Mouse (Mus musculus): ENCODE results near the gene Hkdc1. TPM values are rescaled to one million over a fixed set of nuclear protein-coding genes. Genes with fewer than 3 reads are reported as not detected.

The Hkdc1 gene
- polyA plus RNA-seq, 1 experiment from 2014 or later: 5.5 TPM

DNA sequence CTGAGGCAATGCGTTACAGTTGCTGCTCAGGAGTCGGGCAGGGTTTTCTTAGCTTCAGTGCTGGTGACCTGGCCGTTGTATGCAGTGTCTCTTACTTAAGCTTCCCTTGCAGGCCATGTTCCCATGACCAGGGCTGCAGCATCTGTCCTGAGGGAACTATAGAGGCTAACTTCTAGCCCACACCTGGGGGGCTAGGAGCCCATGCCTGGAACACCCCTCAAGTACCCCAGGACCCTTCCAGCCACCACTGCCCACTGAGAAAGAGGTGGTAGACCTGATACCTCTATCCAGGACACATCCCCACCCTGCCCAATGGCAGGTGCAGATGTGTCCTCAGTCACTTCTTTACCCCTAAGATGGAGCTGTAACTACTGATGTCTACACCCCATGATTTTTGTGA, 81.3 kb downstream of the Hkdc1 start:
- Histone ChIP-seq H3K4me2 (replicated peaks; ENCODE audit: low read depth) (peak overlapping the region; percentile 90), H3K36me3 (ENCODE audit: control insufficient read depth, insufficient read depth, low read length) (no peaks in the 10 kb centered on the region), H3K4me1 (replicated peaks; ENCODE audit: control insufficient read depth, insufficient read depth) (peaks cover 10% of the 10 kb centered on the region), H3K9me3 (ENCODE audit: control insufficient read depth, low read length) (no peaks in the 10 kb centered on the region), H3K27me3 (ENCODE audit: control insufficient read depth, insufficient read depth, low read length) (no peaks in the 10 kb centered on the region), H3K27ac (replicated peaks) (peak overlapping the region; percentile 92), H3K9ac (ENCODE audit: low read length) (peak overlapping the region; percentile 76), H3K4me3 (ENCODE audit: low read depth, low read length) (peak overlapping the region; percentile 77)
- WGBS: 17% methylated on average over 3 of the region's 3 CpGs
- TF ChIP-seq CTCF (IDR thresholded peaks at IDR 0.05; ENCODE audit: low read depth): no peak
- TF ChIP-seq EP300 (optimal IDR thresholded peaks at IDR 0.05): no peak
- DNase-seq (ENCODE audit: low spot score): no peak
- no peak for ATAC-seq (ENCODE audit: low FRiP score, low TSS enrichment)

DNA sequence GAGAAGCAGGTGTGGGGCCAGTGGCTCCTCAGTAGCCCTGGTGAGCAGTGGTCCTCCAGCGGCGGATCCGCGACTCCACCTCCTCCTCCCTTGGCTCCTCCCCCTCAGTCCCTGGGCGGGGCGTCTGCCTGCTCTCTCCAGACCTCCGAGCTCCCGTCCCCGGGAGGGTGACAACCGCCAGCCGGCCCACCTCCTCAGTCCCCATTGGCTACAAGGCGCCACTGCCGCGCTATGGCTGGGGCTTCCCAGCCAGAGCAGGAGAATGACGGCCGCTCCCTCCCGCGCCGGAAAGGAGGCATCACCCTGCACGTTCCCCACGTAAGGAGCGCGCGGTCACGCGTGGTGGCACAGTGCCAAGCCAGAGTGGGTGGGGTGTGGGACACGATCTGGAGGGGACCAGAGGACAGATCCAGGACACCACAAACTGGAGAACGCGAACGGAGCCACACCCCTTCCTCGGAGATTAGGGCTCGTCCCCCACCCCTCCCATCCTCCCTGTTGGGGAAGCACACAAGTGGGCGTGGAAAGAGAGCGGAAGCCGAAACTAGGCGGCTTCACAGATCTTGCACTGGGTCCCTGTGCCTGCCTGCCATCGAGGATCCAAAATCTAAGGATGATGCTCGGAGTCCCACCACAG, 82.1 kb downstream of the Hkdc1 start:
- under 1% methylated on average over 35 of the region's 38 CpGs for WGBS
- peak; percentile 96 for ATAC-seq (ENCODE audit: low FRiP score, low TSS enrichment)
- Histone ChIP-seq H3K4me3 (ENCODE audit: low read depth, low read length) (peak overlapping the region; percentile 77), H3K36me3 (ENCODE audit: control insufficient read depth, insufficient read depth, low read length) (no peaks in the 10 kb centered on the region), H3K27ac (replicated peaks) (peak overlapping the region; percentile 92), H3K9me3 (ENCODE audit: control insufficient read depth, low read length) (no peaks in the 10 kb centered on the region), H3K9ac (ENCODE audit: low read length) (peak overlapping the region; percentile 76), H3K4me1 (replicated peaks; ENCODE audit: control insufficient read depth, insufficient read depth) (peaks cover 10% of the 10 kb centered on the region), H3K4me2 (replicated peaks; ENCODE audit: low read depth) (peak overlapping the region; percentile 90), H3K27me3 (ENCODE audit: control insufficient read depth, insufficient read depth, low read length) (no peaks in the 10 kb centered on the region)
- TF ChIP-seq CTCF (IDR thresholded peaks at IDR 0.05; ENCODE audit: low read depth) (peak; percentile 23; the same call in 1 of the 2 replicates), EP300 (optimal IDR thresholded peaks at IDR 0.05) (no peak)
- peak; percentile 99 for DNase-seq (ENCODE audit: low spot score)

DNA sequence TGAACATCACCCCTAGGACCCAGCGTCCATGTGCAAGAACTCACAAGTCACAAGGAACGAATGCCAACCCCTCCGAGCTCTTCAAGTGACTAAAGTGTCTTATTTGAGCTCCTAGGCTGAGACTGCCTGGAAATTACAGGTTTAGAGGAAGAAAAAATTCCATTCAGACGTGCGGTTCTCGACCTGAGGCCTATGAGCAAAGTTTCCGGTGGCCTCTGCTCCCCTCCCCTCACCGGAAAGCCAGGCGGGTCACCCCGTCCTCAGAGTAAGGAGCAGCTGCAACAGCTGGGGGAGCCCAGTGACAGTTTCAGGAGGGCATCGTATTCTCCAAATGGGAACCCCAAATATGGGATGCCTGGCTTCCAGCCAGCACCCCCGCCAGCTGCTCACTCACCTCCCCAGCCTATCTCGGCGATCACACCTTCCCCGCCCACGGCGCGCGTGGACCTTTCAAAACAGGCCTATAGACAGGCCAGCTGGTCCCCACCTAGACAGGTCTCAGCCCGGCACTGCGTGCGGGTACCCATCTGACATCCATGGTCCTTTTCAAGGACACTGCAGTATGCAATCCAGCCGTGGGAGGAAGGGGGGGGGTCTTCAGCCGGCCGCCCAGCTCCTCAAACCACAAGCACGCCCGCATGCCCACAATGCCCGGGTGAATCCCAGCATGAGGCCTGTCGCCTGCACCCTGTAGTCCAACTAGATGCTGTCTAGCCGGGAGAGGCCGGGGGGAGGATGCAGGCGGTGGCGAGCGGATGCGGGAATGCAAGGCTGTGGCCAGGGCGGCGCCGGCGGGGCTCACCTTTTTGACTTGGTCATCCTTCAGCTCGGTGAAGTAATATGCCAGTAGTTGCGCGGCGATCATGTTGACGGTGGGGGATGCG, 82.8 kb downstream of the Hkdc1 start:
- 3% methylated on average over 44 of the region's 45 CpGs for WGBS
- TF ChIP-seq CTCF (IDR thresholded peaks at IDR 0.05; ENCODE audit: low read depth) (no peak), EP300 (optimal IDR thresholded peaks at IDR 0.05) (no peak)
- peak; percentile 53 for DNase-seq (ENCODE audit: low spot score)
- Histone ChIP-seq H3K36me3 (ENCODE audit: control insufficient read depth, insufficient read depth, low read length) (no peaks in the 10 kb centered on the region), H3K4me1 (replicated peaks; ENCODE audit: control insufficient read depth, insufficient read depth) (peaks cover 10% of the 10 kb centered on the region), H3K27ac (replicated peaks) (peak overlapping the region; percentile 92), H3K9me3 (ENCODE audit: control insufficient read depth, low read length) (no peaks in the 10 kb centered on the region), H3K4me3 (ENCODE audit: low read depth, low read length) (peak overlapping the region; percentile 77), H3K27me3 (ENCODE audit: control insufficient read depth, insufficient read depth, low read length) (no peaks in the 10 kb centered on the region), H3K4me2 (replicated peaks; ENCODE audit: low read depth) (peak overlapping the region; percentile 90), H3K9ac (ENCODE audit: low read length) (peak overlapping the region; percentile 76)
- peak; percentile 13 for ATAC-seq (ENCODE audit: low FRiP score, low TSS enrichment)

DNA sequence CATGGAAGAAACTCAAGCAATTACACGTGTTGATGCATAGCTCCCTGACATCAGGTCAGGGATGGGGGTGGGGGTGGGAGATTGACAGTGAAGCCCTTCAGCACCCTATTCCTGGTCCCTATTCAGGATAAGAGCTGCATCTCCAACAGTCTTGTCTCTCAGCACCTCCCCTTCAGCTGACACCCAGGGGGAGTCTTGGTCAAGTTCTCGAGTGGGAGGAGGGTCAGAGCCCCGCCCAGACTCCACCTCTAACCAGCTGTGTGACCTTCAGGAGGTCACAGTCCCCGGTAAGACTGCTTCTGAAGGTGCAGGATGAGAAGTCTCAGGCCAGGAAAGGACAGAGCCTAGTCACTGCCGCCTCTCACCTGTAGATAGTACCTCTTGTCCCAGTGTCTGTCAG, 83.7 kb downstream of the Hkdc1 start:
- DNase-seq (ENCODE audit: low spot score): no peak
- 25% methylated on average over 5 of the region's 5 CpGs for WGBS

DNA sequence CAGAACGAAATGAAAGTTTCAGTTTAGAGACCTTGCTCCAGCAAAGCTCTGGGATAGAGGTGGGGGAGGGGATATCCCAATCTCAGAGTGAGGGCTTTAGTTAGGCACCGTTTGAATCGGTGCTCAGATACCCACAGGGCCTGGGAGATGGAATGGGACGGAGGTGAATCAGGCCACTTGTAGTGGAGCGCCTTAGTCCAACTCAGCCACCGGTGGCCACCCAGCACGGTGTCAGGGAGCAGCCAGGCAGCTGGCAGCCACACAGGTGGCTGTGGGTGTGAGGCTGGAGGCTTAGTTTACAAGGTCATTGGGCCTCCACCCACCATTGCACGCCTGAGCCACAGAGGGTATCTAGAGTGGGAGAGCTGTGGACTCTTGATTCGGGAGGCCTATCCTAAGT, 84.1 kb downstream of the Hkdc1 start:
- Histone ChIP-seq H3K27ac (replicated peaks) (peak overlapping the region; percentile 92), H3K36me3 (ENCODE audit: control insufficient read depth, insufficient read depth, low read length) (no peaks in the 10 kb centered on the region), H3K9ac (ENCODE audit: low read length) (peak overlapping the region; percentile 18; the same call in 1 of the 2 replicates), H3K9me3 (ENCODE audit: control insufficient read depth, low read length) (no peaks in the 10 kb centered on the region), H3K27me3 (ENCODE audit: control insufficient read depth, insufficient read depth, low read length) (no peaks in the 10 kb centered on the region), H3K4me3 (ENCODE audit: low read depth, low read length) (no peak overlapping the region), H3K4me2 (replicated peaks; ENCODE audit: low read depth) (peak overlapping the region; percentile 90), H3K4me1 (replicated peaks; ENCODE audit: control insufficient read depth, insufficient read depth) (peaks cover 10% of the 10 kb centered on the region)
- peak; percentile 43 for DNase-seq (ENCODE audit: low spot score)
- no peak for ATAC-seq (ENCODE audit: low FRiP score, low TSS enrichment)
- WGBS: 41% methylated on average over 9 of the region's 9 CpGs
- TF ChIP-seq CTCF (IDR thresholded peaks at IDR 0.05; ENCODE audit: low read depth): no peak
- no peak for TF ChIP-seq EP300 (optimal IDR thresholded peaks at IDR 0.05)

More for the DNA sequence above, 83.7 kb downstream of the Hkdc1 start:
- Histone ChIP-seq H3K4me3 (ENCODE audit: low read depth, low read length) (peak overlapping the region; percentile 77), H3K9ac (ENCODE audit: low read length) (peak overlapping the region; percentile 76; the same call in 1 of the 2 replicates), H3K36me3 (ENCODE audit: control insufficient read depth, insufficient read depth, low read length) (no peaks in the 10 kb centered on the region), H3K27me3 (ENCODE audit: control insufficient read depth, insufficient read depth, low read length) (no peaks in the 10 kb centered on the region), H3K27ac (replicated peaks) (peak overlapping the region; percentile 92), H3K4me1 (replicated peaks; ENCODE audit: control insufficient read depth, insufficient read depth) (peaks cover 10% of the 10 kb centered on the region), H3K4me2 (replicated peaks; ENCODE audit: low read depth) (peak overlapping the region; percentile 90), H3K9me3 (ENCODE audit: control insufficient read depth, low read length) (no peaks in the 10 kb centered on the region)
- ATAC-seq (ENCODE audit: low FRiP score, low TSS enrichment): no peak
- TF ChIP-seq CTCF (IDR thresholded peaks at IDR 0.05; ENCODE audit: low read depth) (no peak), EP300 (optimal IDR thresholded peaks at IDR 0.05) (no peak)

All from stomach, postnatal 0 days (tissue).